Mouse (Mus musculus): ENCODE data around the gene Crispld2. TPM values are rescaled to one million over a fixed set of nuclear protein-coding genes. Genes with fewer than 3 reads are reported as not detected.

Gene Crispld2
- polyA plus RNA-seq, 1 experiment from 2014 or later = 3.4 TPM

DNA sequence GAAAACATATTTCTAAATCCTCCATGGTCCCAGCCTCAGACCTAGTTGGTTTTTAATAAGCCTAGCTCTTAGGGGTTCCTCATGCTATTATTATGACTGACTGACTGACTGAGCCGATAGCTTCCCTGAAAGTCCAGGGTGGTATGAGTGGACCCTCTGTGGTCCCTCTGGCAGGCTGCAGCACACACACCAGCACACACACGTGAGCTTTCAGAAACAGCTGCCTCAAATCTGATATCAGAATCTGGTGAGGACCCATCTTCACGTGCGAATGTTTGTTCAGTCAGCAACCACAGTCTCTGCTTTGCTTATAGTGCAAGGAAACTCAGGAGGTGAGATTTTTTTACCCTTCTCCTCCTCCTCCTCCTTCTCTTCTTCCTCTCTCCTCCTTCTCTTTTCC, 27.4 kb upstream of the Crispld2 start:
- no peak overlapping the region for H3K9ac ChIP-seq
- 0 out of 2 replicates have a peak, but pooled peaks cover 5% of the 10 kb centered on the region for H3K4me1 ChIP-seq (replicated peaks)
- no peak for ATAC-seq (replicated peaks; ENCODE audit: insufficient number of reproducible peaks, insufficient read depth, low FRiP score, low read depth)
- no peak overlapping the region for H3K4me3 ChIP-seq
- no peaks in the 10 kb centered on the region for H3K9me3 ChIP-seq (replicated peaks)
- H3K27ac ChIP-seq = no peak overlapping the region
- H3K27me3 ChIP-seq = 0 out of 2 replicates have a peak, but pooled peaks cover 3% of the 10 kb centered on the region
- no peaks in the 10 kb centered on the region for H3K36me3 ChIP-seq
- WGBS = 65% methylated on average over 4 of the region's 4 CpGs
- H3K4me2 ChIP-seq = no peak overlapping the region

DNA sequence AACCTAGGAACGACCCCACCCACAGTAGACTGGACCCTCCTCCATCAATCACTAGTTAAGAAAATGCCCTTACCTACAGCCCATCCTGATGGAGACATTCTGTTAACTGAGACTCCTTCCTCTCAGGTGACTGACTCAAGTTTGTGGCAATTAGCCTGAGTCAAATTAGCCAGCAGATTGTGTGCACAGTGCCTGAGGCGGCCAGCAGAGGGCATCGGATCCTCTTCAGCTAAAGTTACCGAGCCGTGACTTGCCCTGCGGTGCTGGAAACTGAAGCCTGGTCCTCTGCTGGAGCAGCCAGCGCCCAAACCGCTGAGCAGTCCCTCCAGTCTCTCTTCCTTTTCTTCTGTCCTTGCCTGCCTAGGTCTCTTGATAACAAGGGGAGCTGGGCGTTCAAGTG, 24.8 kb upstream of the Crispld2 start:
- Histone ChIP-seq H3K9me3 (replicated peaks) (no peaks in the 10 kb centered on the region), H3K9ac (no peak overlapping the region), H3K4me1 (replicated peaks) (no peaks in the 10 kb centered on the region), H3K27ac (no peak overlapping the region), H3K4me3 (no peak overlapping the region), H3K36me3 (no peaks in the 10 kb centered on the region), H3K4me2 (no peak overlapping the region), H3K27me3 (0 out of 2 replicates have a peak, but pooled peaks cover 3% of the 10 kb centered on the region)
- 80% methylated on average over 9 of the region's 9 CpGs for WGBS
- no peak for ATAC-seq (replicated peaks; ENCODE audit: insufficient number of reproducible peaks, insufficient read depth, low FRiP score, low read depth)

DNA sequence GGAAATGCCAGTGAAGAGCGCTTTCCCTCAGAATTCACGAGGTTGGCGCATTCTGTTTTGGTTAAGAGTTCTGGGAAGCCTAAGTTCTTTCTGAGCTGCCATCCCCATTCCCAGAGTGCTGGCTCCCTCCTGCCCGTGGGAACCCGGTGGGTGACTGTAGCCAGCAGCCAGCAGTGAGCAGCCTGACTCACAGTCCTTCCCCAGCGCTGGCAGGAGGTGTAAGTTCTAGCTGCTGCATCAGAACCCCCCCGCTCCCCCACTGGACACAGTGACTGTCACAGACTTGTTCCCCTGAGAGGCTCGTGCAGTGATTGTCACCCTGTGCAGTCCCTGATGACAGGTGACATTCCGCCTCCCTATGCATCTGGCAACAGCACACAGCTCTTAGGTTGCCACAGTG, 22.1 kb upstream of the Crispld2 start:
- H3K9me3 ChIP-seq (replicated peaks) = no peaks in the 10 kb centered on the region
- H3K4me3 ChIP-seq = no peak overlapping the region
- no peak overlapping the region for H3K27ac ChIP-seq
- 0 out of 2 replicates have a peak, but pooled peaks have one; percentile 19 for ATAC-seq (replicated peaks; ENCODE audit: insufficient number of reproducible peaks, insufficient read depth, low FRiP score, low read depth)
- H3K27me3 ChIP-seq = 0 out of 2 replicates have a peak, but pooled peaks cover 3% of the 10 kb centered on the region
- H3K36me3 ChIP-seq = no peaks in the 10 kb centered on the region
- 57% methylated on average over 9 of the region's 9 CpGs for WGBS
- no peaks in the 10 kb centered on the region for H3K4me1 ChIP-seq (replicated peaks)
- no peak overlapping the region for H3K9ac ChIP-seq
- H3K4me2 ChIP-seq = no peak overlapping the region

DNA sequence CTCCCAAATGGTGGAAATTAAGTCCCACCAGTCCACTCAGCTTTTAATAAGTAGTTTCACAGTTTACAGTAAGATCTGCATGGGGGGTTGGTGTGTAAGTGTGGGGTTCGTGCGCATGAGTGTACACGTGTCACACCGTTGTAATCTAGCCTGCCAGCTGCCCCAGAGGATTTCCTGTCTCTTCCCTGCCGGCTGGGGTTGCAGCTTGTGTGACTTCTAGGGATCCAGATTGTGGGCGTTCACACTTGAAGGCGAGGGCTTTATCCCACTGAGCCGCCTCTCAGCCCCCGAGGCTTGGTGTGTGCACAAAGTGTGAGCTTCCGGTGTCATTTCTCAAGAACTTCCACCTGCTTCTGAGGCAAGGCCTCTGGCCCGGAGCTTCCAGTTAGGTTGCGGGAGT, 19.7 kb upstream of the Crispld2 start:
- H3K4me1 ChIP-seq (replicated peaks) = no peaks in the 10 kb centered on the region
- no peak overlapping the region for H3K9ac ChIP-seq
- 0 out of 2 replicates have a peak overlapping the region, but pooled peaks have one; percentile 31 for H3K27ac ChIP-seq
- WGBS = 54% methylated on average over 12 of the region's 12 CpGs
- H3K36me3 ChIP-seq = no peaks in the 10 kb centered on the region
- H3K4me3 ChIP-seq = no peak overlapping the region
- 0 out of 2 replicates have a peak, but pooled peaks cover 3% of the 10 kb centered on the region for H3K27me3 ChIP-seq
- H3K9me3 ChIP-seq (replicated peaks) = no peaks in the 10 kb centered on the region
- ATAC-seq (replicated peaks; ENCODE audit: insufficient number of reproducible peaks, insufficient read depth, low FRiP score, low read depth) = no peak
- no peak overlapping the region for H3K4me2 ChIP-seq

DNA sequence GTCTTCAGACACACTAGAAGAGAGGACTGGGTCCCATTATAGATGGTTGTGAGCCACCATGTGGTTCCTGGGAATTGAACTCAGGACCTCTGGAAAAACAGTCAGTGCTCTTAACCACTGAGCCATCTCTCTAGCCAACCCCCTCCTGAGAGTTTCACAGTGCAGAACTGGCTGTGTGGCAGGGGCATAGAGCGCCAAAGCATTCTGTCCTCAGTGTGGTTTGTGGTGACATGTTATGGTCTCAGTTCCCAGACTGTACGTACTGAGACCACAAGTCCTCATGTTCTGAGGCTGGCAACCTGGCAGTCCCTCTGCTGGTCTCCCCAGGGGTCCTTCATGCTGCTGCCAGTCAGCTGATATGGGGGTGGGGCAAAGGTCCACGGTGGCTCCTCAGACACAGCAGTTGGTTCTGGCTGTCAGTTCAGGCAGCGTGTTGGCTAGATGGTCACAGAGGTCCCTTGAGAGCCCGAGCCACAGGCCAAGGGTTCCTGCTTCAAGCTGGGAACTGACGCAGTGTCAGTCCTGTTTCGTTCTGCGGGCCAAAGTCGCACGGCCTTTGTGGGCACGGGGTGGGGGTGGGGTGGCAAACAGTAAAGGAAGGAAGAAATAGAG, 13.4 kb upstream of the Crispld2 start:
- Histone ChIP-seq H3K4me2 (no peak overlapping the region), H3K9me3 (replicated peaks) (no peaks in the 10 kb centered on the region), H3K36me3 (no peaks in the 10 kb centered on the region), H3K27me3 (no peaks in the 10 kb centered on the region), H3K9ac (no peak overlapping the region), H3K4me3 (no peak overlapping the region), H3K4me1 (replicated peaks) (no peaks in the 10 kb centered on the region), H3K27ac (no peak overlapping the region)
- 60% methylated on average over 11 of the region's 11 CpGs for WGBS
- ATAC-seq (replicated peaks; ENCODE audit: insufficient number of reproducible peaks, insufficient read depth, low FRiP score, low read depth) = no peak

DNA sequence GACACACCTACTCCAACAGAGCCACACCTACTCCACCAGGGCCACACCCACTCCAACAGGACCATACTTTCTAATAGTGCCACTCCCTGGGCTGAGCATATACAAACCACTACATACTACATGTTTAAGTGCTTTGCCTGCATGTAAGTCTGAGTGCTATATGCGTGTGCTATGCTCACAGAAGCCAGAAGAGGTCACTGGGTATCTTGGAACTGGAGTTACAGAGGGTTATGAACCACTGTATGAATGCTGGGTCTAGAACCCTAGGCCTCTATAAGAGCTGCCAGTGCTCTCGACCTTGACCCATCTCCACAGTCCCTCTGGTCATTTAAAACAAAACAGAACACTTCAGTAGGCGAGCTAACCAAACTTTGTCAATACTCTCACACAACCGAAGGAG, 11.0 kb upstream of the Crispld2 start:
- no peaks in the 10 kb centered on the region for H3K9me3 ChIP-seq (replicated peaks)
- H3K4me2 ChIP-seq = no peak overlapping the region
- no peaks in the 10 kb centered on the region for H3K36me3 ChIP-seq
- H3K4me3 ChIP-seq = no peak overlapping the region
- WGBS = 69% methylated on average over 4 of the region's 4 CpGs
- no peak overlapping the region for H3K27ac ChIP-seq
- ATAC-seq (replicated peaks; ENCODE audit: insufficient number of reproducible peaks, insufficient read depth, low FRiP score, low read depth) = no peak
- H3K9ac ChIP-seq = no peak overlapping the region
- H3K4me1 ChIP-seq (replicated peaks) = no peaks in the 10 kb centered on the region
- no peaks in the 10 kb centered on the region for H3K27me3 ChIP-seq

DNA sequence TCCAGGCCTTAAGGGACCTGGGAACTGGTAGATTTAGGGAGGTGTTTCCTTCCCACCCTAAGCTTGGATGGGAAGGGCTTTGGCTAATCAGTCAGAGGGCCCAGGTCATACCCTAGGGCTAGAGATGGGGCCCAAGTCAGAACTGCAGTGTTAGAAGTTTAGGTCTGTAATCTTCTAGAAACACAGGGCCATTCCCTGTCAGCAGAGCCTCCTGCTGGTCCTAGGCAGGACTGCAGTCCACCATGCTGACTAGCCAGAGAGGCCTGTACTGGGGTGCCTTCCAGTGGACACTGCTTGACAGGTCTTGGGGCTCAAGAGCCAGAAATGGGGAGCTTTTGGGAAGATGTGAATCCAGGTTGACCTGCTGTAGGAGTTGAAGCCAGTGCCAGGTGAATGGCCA, 8.2 kb upstream of the Crispld2 start:
- Histone ChIP-seq H3K4me1 (replicated peaks) (peaks cover 11% of the 10 kb centered on the region), H3K4me3 (no peak overlapping the region), H3K9ac (no peak overlapping the region), H3K4me2 (no peak overlapping the region), H3K9me3 (replicated peaks) (no peaks in the 10 kb centered on the region), H3K27me3 (no peaks in the 10 kb centered on the region), H3K36me3 (no peaks in the 10 kb centered on the region), H3K27ac (no peak overlapping the region)
- no peak for ATAC-seq (replicated peaks; ENCODE audit: insufficient number of reproducible peaks, insufficient read depth, low FRiP score, low read depth)

DNA sequence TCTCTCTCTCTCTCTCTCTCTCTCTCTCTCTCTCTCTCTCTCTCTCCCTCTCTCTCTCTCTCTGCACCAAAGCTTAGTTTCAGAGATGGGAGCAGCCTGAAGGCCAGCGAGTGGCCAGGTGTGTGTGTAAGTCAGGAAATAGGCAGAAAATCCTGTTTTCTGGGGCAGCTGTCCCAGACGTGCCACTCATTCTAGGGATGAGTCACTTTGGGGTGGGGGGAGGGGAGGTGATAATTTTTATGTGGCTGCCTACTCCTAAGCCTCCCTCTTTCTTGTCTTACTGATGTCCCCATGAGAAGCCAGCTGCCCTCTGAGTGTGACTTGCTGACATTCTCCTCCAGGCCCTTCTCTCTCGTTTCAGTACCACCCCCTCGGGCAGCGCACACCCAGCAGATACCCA, 6.1 kb upstream of the Crispld2 start:
- Histone ChIP-seq H3K4me3 (no peak overlapping the region), H3K27ac (no peak overlapping the region), H3K4me1 (replicated peaks) (peaks cover 11% of the 10 kb centered on the region), H3K9ac (no peak overlapping the region), H3K27me3 (peaks cover 12% of the 10 kb centered on the region), H3K4me2 (no peak overlapping the region), H3K36me3 (no peaks in the 10 kb centered on the region), H3K9me3 (replicated peaks) (no peaks in the 10 kb centered on the region)
- ATAC-seq (replicated peaks; ENCODE audit: insufficient number of reproducible peaks, insufficient read depth, low FRiP score, low read depth) = no peak
- WGBS = 56% methylated on average over 5 of the region's 5 CpGs

DNA sequence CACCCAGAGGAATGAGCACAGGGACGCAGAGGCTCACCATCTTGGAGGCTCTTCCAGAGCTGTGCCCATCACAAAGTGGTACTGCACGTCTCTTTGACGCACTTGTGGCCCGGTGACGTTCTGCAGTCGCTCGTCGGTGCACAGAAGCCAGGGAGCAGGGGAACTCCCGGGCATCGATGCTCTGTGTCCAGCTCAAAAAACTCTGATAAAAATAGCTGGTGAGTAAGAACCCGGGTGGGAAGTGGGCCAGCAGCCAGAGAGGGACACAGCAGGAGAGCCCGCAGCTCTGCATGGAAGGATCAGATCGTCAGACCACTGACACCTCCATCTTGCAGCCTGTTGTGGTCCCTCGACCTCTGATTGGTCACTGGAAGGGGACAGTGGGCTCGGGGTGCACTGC, 4.2 kb upstream of the Crispld2 start:
- peak overlapping the region; percentile 44 for H3K4me2 ChIP-seq
- no peaks in the 10 kb centered on the region for H3K36me3 ChIP-seq
- ATAC-seq (replicated peaks; ENCODE audit: insufficient number of reproducible peaks, insufficient read depth, low FRiP score, low read depth) = peak; percentile 32
- H3K9me3 ChIP-seq (replicated peaks) = no peaks in the 10 kb centered on the region
- WGBS = 28% methylated on average over 15 of the region's 15 CpGs
- peaks cover 21% of the 10 kb centered on the region for H3K4me1 ChIP-seq (replicated peaks)
- H3K9ac ChIP-seq = 0 out of 2 replicates have a peak overlapping the region, but pooled peaks have one; percentile 16
- no peak overlapping the region for H3K4me3 ChIP-seq
- H3K27me3 ChIP-seq = peaks cover 31% of the 10 kb centered on the region
- 0 out of 2 replicates have a peak overlapping the region, but pooled peaks have one; percentile 7 for H3K27ac ChIP-seq

DNA sequence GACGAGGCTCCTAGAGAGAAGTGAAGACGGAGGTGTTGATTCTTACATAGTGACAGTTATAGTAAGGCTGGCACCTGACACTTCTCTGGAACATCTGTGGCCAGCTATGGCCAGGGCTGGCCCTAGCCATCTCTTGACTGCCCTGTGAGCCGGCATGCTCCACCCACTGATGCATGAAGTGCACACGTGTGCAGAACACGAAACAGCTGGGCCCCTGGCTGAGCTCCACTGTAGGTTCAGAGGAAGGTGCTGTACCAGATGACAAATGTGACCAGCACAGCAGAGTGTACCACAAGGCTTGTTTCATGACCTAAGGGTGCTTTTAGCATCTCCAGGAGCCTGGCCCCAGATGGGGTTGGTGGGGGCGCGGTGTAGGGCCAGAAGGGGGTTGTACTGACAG, 1.9 kb downstream of the Crispld2 start:
- 62% methylated on average over 7 of the region's 7 CpGs for WGBS
- Histone ChIP-seq H3K4me2 (no peak overlapping the region), H3K27ac (no peak overlapping the region), H3K27me3 (peaks cover 51% of the 10 kb centered on the region), H3K4me3 (no peak overlapping the region), H3K9ac (no peak overlapping the region), H3K36me3 (no peaks in the 10 kb centered on the region), H3K9me3 (replicated peaks) (no peaks in the 10 kb centered on the region), H3K4me1 (replicated peaks) (peaks cover 11% of the 10 kb centered on the region)
- ATAC-seq (replicated peaks; ENCODE audit: insufficient number of reproducible peaks, insufficient read depth, low FRiP score, low read depth) = no peak

DNA sequence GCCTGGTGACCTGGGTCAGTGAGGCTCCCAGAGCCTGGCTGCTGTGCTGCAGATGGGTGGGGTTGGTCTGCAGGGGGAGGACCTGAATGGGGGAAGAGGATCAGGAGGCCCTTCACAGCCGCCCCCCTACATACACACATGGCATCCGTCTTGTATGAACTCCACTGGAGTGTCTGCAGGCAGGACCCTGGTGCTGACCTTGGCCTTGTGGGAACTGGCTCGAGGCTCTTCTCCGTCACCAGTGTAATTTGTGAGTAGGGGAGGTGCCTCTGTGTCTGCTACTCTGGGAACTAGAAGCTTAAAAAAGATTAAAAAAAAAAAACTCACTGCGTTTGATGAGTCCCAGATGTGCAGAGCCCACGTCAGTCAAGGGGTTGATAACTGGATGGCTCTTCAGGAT, 2.3 kb downstream of the Crispld2 start:
- no peak for ATAC-seq (replicated peaks; ENCODE audit: insufficient number of reproducible peaks, insufficient read depth, low FRiP score, low read depth)
- 45% methylated on average over 6 of the region's 6 CpGs for WGBS
- no peak overlapping the region for H3K9ac ChIP-seq
- peaks cover 11% of the 10 kb centered on the region for H3K4me1 ChIP-seq (replicated peaks)
- peaks cover 51% of the 10 kb centered on the region for H3K27me3 ChIP-seq
- H3K9me3 ChIP-seq (replicated peaks) = no peaks in the 10 kb centered on the region
- no peak overlapping the region for H3K4me3 ChIP-seq
- no peaks in the 10 kb centered on the region for H3K36me3 ChIP-seq
- H3K4me2 ChIP-seq = no peak overlapping the region
- no peak overlapping the region for H3K27ac ChIP-seq

DNA sequence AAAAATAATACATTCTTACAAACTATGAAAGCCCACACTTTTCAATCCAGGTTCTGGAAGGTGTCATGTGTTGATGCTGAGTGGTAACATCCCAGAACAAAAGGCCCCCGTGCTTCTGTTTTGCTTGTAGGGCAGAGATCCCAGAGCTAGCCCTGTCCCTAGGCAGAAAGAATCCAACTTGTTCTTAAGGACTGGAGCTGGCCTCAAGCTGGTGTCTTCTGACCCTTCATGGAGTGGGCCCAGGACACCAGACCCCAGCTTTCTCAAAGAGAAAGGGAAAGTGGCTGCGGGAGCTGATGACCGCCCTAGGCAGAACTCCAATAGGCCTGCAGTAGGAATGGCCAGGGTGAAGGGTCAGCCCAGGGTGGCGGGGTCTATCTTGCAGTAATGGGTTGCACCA, 5.0 kb downstream of the Crispld2 start:
- Histone ChIP-seq H3K4me1 (replicated peaks) (peaks cover 7% of the 10 kb centered on the region), H3K4me2 (no peak overlapping the region), H3K9ac (no peak overlapping the region), H3K36me3 (no peaks in the 10 kb centered on the region), H3K27ac (no peak overlapping the region), H3K9me3 (replicated peaks) (no peaks in the 10 kb centered on the region), H3K4me3 (no peak overlapping the region), H3K27me3 (peaks cover 28% of the 10 kb centered on the region)
- WGBS = 72% methylated on average over 4 of the region's 4 CpGs
- ATAC-seq (replicated peaks; ENCODE audit: insufficient number of reproducible peaks, insufficient read depth, low FRiP score, low read depth) = no peak

Measured in heart, embryonic 15.5 days (tissue).